Mouse (Mus musculus): Measurements from ENCODE around the gene Mpi. TPM values are rescaled to one million over a fixed set of nuclear protein-coding genes. Genes with fewer than 3 reads are reported as not detected.

Gene Mpi
- polyA plus RNA-seq, 1 experiment: 89.6 TPM

DNA sequence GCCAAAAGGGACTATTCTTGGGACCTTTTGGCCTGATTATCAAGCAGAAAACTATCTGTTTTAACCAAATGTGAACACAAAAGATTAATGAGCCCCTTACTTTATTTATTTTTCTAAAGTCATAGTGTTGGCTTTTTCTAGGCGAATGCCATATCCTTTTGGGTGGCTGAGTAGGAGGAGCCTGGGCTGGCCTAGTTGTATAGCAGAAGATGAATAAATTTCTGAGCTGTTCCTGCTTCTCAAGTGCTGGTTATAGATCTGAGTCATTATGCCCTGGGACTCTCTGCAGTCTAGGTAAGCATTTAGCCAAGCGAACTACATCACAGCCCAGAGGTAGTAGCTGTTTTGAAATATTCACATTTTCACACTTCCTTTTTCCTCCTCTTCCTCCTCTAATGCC, 27.0 kb downstream of the Mpi start:
- H3K4me2 ChIP-seq (ENCODE audit: low read depth): no peak overlapping the region
- H3K36me3 ChIP-seq (ENCODE audit: control insufficient read depth, insufficient read depth): peaks cover 19% of the 10 kb centered on the region
- H3ac ChIP-seq (ENCODE audit: control insufficient read depth, insufficient read length): no peak overlapping the region
- no peaks in the 10 kb centered on the region for H3K27me3 ChIP-seq (ENCODE audit: control insufficient read depth, insufficient read depth, insufficient read length)
- TF ChIP-seq REST (IDR thresholded peaks at IDR 0.05; ENCODE audit: insufficient read depth, insufficient read length) (no peak), POLR2A (IDR thresholded peaks at IDR 0.05; ENCODE audit: insufficient read length, low read depth) (no peak), CEBPB (IDR thresholded peaks at IDR 0.05; ENCODE audit: insufficient read depth, poor library complexity, severe bottlenecking) (no peak), USF1 (IDR thresholded peaks at IDR 0.05; ENCODE audit: low read depth) (no peak), TCF12 (IDR thresholded peaks at IDR 0.05; ENCODE audit: insufficient read depth, poor library complexity, severe bottlenecking) (no peak), MYOD1 (IDR thresholded peaks at IDR 0.05; ENCODE audit: control insufficient read depth in 1 of 3, insufficient read length in 2 of 3, low read depth in 2 of 3) (no peak), POLR2AphosphoS2 (IDR thresholded peaks at IDR 0.05; ENCODE audit: insufficient read length, low read depth) (no peak), MYOG (IDR thresholded peaks at IDR 0.05; ENCODE audit: control insufficient read depth in 1 of 3, insufficient read depth in 1 of 3, insufficient read length in 2 of 3, low read depth in 2 of 3) (no peak), E2F4 (IDR thresholded peaks at IDR 0.05; ENCODE audit: insufficient read depth) (no peak), TCF3 (IDR thresholded peaks at IDR 0.05; ENCODE audit: insufficient read length, low read depth) (no peak), MAX (IDR thresholded peaks at IDR 0.05; ENCODE audit: low read depth) (no peak), SRF (IDR thresholded peaks at IDR 0.05; ENCODE audit: control insufficient read depth, insufficient read length, low read depth) (no peak)
- peaks cover 88% of the 10 kb centered on the region for H3K79me2 ChIP-seq (ENCODE audit: control insufficient read depth, insufficient read depth)
- H3K4me3 ChIP-seq: no peak overlapping the region

DNA sequence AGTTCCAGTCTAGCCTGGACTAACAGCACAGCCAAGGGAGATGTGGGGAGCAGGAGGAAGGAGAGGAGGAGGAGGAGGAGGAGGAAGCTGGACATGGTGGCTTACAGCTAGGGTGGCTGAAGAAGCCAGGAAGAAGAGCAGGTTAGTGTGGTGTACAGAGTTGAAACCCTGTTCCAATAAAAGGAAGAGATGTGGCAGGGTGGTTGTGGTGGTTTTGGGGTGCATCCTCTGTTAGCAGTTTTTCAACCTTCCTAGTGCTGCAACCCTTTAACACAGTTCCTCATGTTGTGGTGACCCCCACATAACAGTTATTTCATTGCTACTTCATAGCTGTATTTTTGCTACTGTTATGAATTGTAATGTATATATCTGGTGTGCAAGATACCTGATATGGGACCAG, 28.1 kb downstream of the Mpi start:
- Histone ChIP-seq H3K27me3 (ENCODE audit: control insufficient read depth, insufficient read depth, insufficient read length) (no peaks in the 10 kb centered on the region), H3ac (ENCODE audit: control insufficient read depth, insufficient read length) (no peak overlapping the region), H3K79me2 (ENCODE audit: control insufficient read depth, insufficient read depth) (peaks cover 79% of the 10 kb centered on the region), H3K4me2 (ENCODE audit: low read depth) (peak overlapping the region; percentile 37), H3K4me3 (no peak overlapping the region), H3K36me3 (ENCODE audit: control insufficient read depth, insufficient read depth) (peaks cover 10% of the 10 kb centered on the region)
- TF ChIP-seq MYOD1 (IDR thresholded peaks at IDR 0.05; ENCODE audit: control insufficient read depth in 1 of 3, insufficient read length in 2 of 3, low read depth in 2 of 3): no peak
- no peak for TF ChIP-seq USF1 (IDR thresholded peaks at IDR 0.05; ENCODE audit: low read depth)
- no peak for TF ChIP-seq MYOG (IDR thresholded peaks at IDR 0.05; ENCODE audit: control insufficient read depth in 1 of 3, insufficient read depth in 1 of 3, insufficient read length in 2 of 3, low read depth in 2 of 3)
- no peak for TF ChIP-seq TCF3 (IDR thresholded peaks at IDR 0.05; ENCODE audit: insufficient read length, low read depth)
- no peak for TF ChIP-seq POLR2A (IDR thresholded peaks at IDR 0.05; ENCODE audit: insufficient read length, low read depth)
- TF ChIP-seq POLR2AphosphoS2 (IDR thresholded peaks at IDR 0.05; ENCODE audit: insufficient read length, low read depth): no peak
- TF ChIP-seq REST (IDR thresholded peaks at IDR 0.05; ENCODE audit: insufficient read depth, insufficient read length): no peak

DNA sequence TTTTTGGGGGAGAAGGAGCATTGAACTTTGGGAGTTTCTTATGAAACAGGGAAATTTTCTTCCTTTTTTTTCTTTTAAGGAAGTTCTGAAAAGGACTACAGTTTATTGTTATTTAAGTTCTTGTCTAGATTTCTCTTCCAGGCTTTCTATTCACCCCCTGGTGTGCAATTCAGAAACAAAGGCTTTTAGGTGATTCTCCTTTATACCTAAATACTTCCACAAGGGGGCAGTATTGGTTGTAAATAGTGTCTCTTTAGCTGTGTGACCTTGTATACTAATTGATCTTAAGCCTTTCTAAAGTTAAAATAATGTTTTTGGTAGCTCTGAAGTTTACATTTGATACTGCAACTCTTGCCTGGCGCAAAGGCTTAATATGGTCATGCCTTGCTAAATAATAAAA, 28.8 kb downstream of the Mpi start:
- H3K4me2 ChIP-seq (ENCODE audit: low read depth): peak overlapping the region; percentile 87
- peaks cover 3% of the 10 kb centered on the region for H3K36me3 ChIP-seq (ENCODE audit: control insufficient read depth, insufficient read depth)
- H3K79me2 ChIP-seq (ENCODE audit: control insufficient read depth, insufficient read depth): peaks cover 72% of the 10 kb centered on the region
- TF ChIP-seq TCF12 (IDR thresholded peaks at IDR 0.05; ENCODE audit: insufficient read depth, poor library complexity, severe bottlenecking) (no peak), MYOG (IDR thresholded peaks at IDR 0.05; ENCODE audit: control insufficient read depth in 1 of 3, insufficient read depth in 1 of 3, insufficient read length in 2 of 3, low read depth in 2 of 3) (no peak), E2F4 (IDR thresholded peaks at IDR 0.05; ENCODE audit: insufficient read depth) (no peak), REST (IDR thresholded peaks at IDR 0.05; ENCODE audit: insufficient read depth, insufficient read length) (no peak), USF1 (IDR thresholded peaks at IDR 0.05; ENCODE audit: low read depth) (no peak), POLR2AphosphoS2 (IDR thresholded peaks at IDR 0.05; ENCODE audit: insufficient read length, low read depth) (no peak), MAX (IDR thresholded peaks at IDR 0.05; ENCODE audit: low read depth) (no peak), SRF (IDR thresholded peaks at IDR 0.05; ENCODE audit: control insufficient read depth, insufficient read length, low read depth) (no peak), TCF3 (IDR thresholded peaks at IDR 0.05; ENCODE audit: insufficient read length, low read depth) (no peak), MYOD1 (IDR thresholded peaks at IDR 0.05; ENCODE audit: control insufficient read depth in 1 of 3, insufficient read length in 2 of 3, low read depth in 2 of 3) (no peak)
- H3ac ChIP-seq (ENCODE audit: control insufficient read depth, insufficient read length): no peak overlapping the region
- H3K4me3 ChIP-seq: no peak overlapping the region
- H3K27me3 ChIP-seq (ENCODE audit: control insufficient read depth, insufficient read depth, insufficient read length): no peaks in the 10 kb centered on the region

DNA sequence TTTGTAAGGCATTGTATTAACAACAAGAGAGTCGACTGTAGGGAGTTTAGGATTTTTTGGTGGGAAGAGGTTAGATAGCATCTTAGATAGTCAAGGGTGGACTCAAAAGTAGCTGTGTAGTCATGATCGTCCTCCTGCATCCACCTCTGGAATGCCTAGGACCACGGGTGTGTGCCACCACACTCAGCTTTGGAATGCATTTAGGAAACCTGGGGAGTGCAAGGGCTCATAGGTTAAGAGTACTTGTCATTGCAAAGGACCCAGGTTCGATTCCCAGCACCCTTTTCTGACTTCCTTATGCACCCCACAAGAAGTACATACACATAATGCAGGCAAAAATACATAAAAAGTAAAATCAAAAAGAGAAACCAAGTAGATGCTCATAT, 29.7 kb downstream of the Mpi start:
- Histone ChIP-seq H3K36me3 (ENCODE audit: control insufficient read depth, insufficient read depth) (no peaks in the 10 kb centered on the region), H3ac (ENCODE audit: control insufficient read depth, insufficient read length) (no peak overlapping the region), H3K4me3 (peak overlapping the region; percentile 79), H3K79me2 (ENCODE audit: control insufficient read depth, insufficient read depth) (peaks cover 63% of the 10 kb centered on the region), H3K4me2 (ENCODE audit: low read depth) (peak overlapping the region; percentile 87), H3K27me3 (ENCODE audit: control insufficient read depth, insufficient read depth, insufficient read length) (no peaks in the 10 kb centered on the region)
- TF ChIP-seq REST (IDR thresholded peaks at IDR 0.05; ENCODE audit: insufficient read depth, insufficient read length): no peak
- no peak for TF ChIP-seq MYOD1 (IDR thresholded peaks at IDR 0.05; ENCODE audit: control insufficient read depth in 1 of 3, insufficient read length in 2 of 3, low read depth in 2 of 3)
- no peak for TF ChIP-seq TCF12 (IDR thresholded peaks at IDR 0.05; ENCODE audit: insufficient read depth, poor library complexity, severe bottlenecking)
- no peak for TF ChIP-seq POLR2A (IDR thresholded peaks at IDR 0.05; ENCODE audit: insufficient read length, low read depth)
- no peak for TF ChIP-seq CEBPB (IDR thresholded peaks at IDR 0.05; ENCODE audit: insufficient read depth, poor library complexity, severe bottlenecking)
- TF ChIP-seq MAX (IDR thresholded peaks at IDR 0.05; ENCODE audit: low read depth): no peak
- TF ChIP-seq SRF (IDR thresholded peaks at IDR 0.05; ENCODE audit: control insufficient read depth, insufficient read length, low read depth): no peak
- TF ChIP-seq E2F4 (IDR thresholded peaks at IDR 0.05; ENCODE audit: insufficient read depth): no peak
- TF ChIP-seq MYOG (IDR thresholded peaks at IDR 0.05; ENCODE audit: control insufficient read depth in 1 of 3, insufficient read depth in 1 of 3, insufficient read length in 2 of 3, low read depth in 2 of 3): no peak
- TF ChIP-seq POLR2AphosphoS2 (IDR thresholded peaks at IDR 0.05; ENCODE audit: insufficient read length, low read depth): no peak
- no peak for TF ChIP-seq USF1 (IDR thresholded peaks at IDR 0.05; ENCODE audit: low read depth)
- no peak for TF ChIP-seq TCF3 (IDR thresholded peaks at IDR 0.05; ENCODE audit: insufficient read length, low read depth)

Data from myocyte (in vitro differentiated cells).